Mouse (Mus musculus): ENCODE measurements at regions not wholly inside any gene's neighbourhood (a gene's known extent, or its start where the extent isn't known, plus 50 kb on each side); places are given as distances from the start of the nearest gene placed in this dataset.

DNA sequence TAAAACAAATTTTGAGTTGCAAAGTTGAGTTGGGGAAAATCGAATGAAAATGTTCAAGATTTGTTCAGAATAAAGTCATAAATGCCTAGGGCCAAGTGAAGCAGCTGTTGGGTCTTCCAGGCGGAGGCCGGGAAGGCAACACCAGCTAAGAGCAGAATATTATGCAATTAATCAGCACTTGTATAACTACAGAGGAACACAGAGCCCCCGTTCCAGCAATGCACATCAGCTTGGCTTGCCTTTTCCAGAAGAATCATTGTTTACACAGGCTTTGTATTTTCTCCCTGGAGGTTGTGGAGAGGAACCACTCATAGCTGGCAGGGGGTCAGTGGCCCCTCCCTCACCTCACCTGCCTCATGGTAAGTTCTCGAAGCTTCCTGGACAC lies 252.2 kb downstream of the Dmrt2 start:
- no peak overlapping the region for H3K4me3 ChIP-seq (ENCODE audit: control insufficient read depth, low read depth, low read length)
- no peaks in the 10 kb centered on the region for H3K27me3 ChIP-seq (ENCODE audit: control insufficient read depth, insufficient read depth, low read length)
- H3K36me3 ChIP-seq (ENCODE audit: control insufficient read depth, insufficient read depth, low read length): no peaks in the 10 kb centered on the region
- TF ChIP-seq CTCF (IDR thresholded peaks at IDR 0.05; ENCODE audit: control insufficient read depth, insufficient read depth, insufficient replicate concordance, low read depth, low read length): no peak
- TF ChIP-seq POLR2A (IDR thresholded peaks at IDR 0.05; ENCODE audit: control insufficient read depth, low read depth, low read length): no peak
- no peaks in the 10 kb centered on the region for H3K4me1 ChIP-seq (ENCODE audit: control insufficient read depth, insufficient read depth, low read length)
- no peak overlapping the region for H3K27ac ChIP-seq (ENCODE audit: control insufficient read depth, insufficient read depth, low read depth, low read length)

DNA sequence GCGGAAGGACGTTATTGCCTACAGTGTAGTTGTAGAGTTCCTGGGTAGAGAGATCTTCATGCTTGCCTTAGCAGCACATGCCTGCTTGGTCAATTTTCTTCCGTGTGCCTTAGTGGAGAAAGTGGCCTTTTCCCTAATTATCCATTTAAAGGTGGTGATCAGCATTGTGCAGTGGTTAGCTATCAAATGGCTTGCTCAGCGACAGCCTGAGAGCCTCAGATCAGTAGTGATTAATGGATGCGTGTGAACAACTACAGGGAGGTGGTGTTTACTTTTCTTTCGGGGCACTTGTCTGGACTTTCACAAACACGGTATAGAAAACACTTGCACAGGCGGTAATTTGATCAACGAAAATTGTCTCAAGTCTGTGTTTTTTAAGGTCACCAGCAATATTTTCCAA lies 255.0 kb downstream of the Dmrt2 start:
- Histone ChIP-seq H3K4me1 (ENCODE audit: control insufficient read depth, insufficient read depth, low read length) (no peaks in the 10 kb centered on the region), H3K36me3 (ENCODE audit: control insufficient read depth, insufficient read depth, low read length) (no peaks in the 10 kb centered on the region), H3K27ac (ENCODE audit: control insufficient read depth, insufficient read depth, low read depth, low read length) (no peak overlapping the region), H3K4me3 (ENCODE audit: control insufficient read depth, low read depth, low read length) (no peak overlapping the region), H3K27me3 (ENCODE audit: control insufficient read depth, insufficient read depth, low read length) (no peaks in the 10 kb centered on the region)
- TF ChIP-seq POLR2A (IDR thresholded peaks at IDR 0.05; ENCODE audit: control insufficient read depth, low read depth, low read length) (no peak), CTCF (IDR thresholded peaks at IDR 0.05; ENCODE audit: control insufficient read depth, insufficient read depth, insufficient replicate concordance, low read depth, low read length) (no peak)

DNA sequence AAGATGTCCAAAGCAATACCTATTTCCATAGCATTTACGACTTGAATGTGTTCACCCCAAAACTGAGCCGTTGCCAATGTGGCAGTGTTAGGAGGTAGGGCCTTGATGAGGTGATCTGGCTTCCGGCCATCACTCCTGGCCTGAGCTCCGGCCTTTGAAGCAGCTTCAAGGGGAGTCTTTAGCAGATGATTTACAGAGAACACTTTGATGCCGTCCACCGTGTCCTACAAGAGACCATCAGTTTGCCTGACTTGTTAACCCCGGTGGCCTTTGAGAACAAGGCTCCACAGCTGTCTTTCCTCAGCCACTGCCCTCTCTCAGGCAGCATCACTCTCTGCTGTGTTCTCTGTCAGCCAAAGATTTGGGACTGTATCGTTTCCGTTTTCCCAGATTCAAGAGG lies 265.1 kb downstream of the Dmrt2 start:
- H3K4me3 ChIP-seq (ENCODE audit: control insufficient read depth, low read depth, low read length): no peak overlapping the region
- H3K27me3 ChIP-seq (ENCODE audit: control insufficient read depth, insufficient read depth, low read length): no peaks in the 10 kb centered on the region
- H3K4me1 ChIP-seq (ENCODE audit: control insufficient read depth, insufficient read depth, low read length): no peaks in the 10 kb centered on the region
- H3K36me3 ChIP-seq (ENCODE audit: control insufficient read depth, insufficient read depth, low read length): no peaks in the 10 kb centered on the region
- H3K27ac ChIP-seq (ENCODE audit: control insufficient read depth, insufficient read depth, low read depth, low read length): no peak overlapping the region
- no peak for TF ChIP-seq CTCF (IDR thresholded peaks at IDR 0.05; ENCODE audit: control insufficient read depth, insufficient read depth, insufficient replicate concordance, low read depth, low read length)
- TF ChIP-seq POLR2A (IDR thresholded peaks at IDR 0.05; ENCODE audit: control insufficient read depth, low read depth, low read length): no peak

DNA sequence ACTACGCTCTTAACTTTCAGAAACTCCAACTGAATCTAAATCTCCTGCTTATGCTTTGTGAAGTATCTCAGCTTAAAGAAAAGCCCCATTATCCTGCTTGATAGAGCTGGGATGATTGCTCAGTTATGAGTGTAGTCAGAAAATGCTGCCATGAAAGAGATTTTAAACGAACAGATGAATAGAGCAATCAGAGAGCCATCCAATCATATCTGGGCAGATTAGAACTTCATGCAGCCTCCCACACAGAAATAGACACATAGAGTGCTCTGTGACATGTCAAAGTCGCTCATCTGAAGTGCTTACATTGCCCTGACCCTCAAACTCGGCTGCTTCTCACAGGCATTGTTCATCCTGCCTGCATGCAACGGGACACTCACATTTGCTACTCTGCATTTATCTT lies 299.0 kb downstream of the Dmrt2 start:
- TF ChIP-seq POLR2A (IDR thresholded peaks at IDR 0.05; ENCODE audit: control insufficient read depth, low read depth, low read length): no peak
- no peaks in the 10 kb centered on the region for H3K36me3 ChIP-seq (ENCODE audit: control insufficient read depth, insufficient read depth, low read length)
- H3K27me3 ChIP-seq (ENCODE audit: control insufficient read depth, insufficient read depth, low read length): no peaks in the 10 kb centered on the region
- H3K4me1 ChIP-seq (ENCODE audit: control insufficient read depth, insufficient read depth, low read length): no peaks in the 10 kb centered on the region
- H3K27ac ChIP-seq (ENCODE audit: control insufficient read depth, insufficient read depth, low read depth, low read length): no peak overlapping the region
- no peak overlapping the region for H3K4me3 ChIP-seq (ENCODE audit: control insufficient read depth, low read depth, low read length)

DNA sequence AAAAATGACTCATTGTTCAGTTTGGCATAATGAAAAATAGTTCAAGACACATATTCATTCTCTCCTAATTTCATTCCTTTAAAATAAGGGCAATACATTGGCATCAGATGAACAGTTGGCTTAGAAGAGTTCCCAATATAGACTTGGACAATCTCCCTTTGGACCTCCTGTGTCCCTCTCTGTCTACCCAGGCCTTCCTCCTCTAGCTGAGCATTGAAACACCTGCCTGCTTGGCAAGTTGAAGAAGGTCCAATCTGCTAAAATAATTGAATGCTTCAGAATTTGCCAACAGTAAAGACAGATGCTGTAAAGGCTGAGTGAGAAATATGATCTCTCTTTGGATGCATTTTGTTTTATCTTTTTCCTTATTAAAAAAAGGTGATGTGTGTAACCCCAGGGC lies 303.0 kb downstream of the Dmrt2 start:
- H3K36me3 ChIP-seq (ENCODE audit: control insufficient read depth, insufficient read depth, low read length): no peaks in the 10 kb centered on the region
- no peak overlapping the region for H3K4me3 ChIP-seq (ENCODE audit: control insufficient read depth, low read depth, low read length)
- H3K4me1 ChIP-seq (ENCODE audit: control insufficient read depth, insufficient read depth, low read length): no peaks in the 10 kb centered on the region
- no peak overlapping the region for H3K27ac ChIP-seq (ENCODE audit: control insufficient read depth, insufficient read depth, low read depth, low read length)
- H3K27me3 ChIP-seq (ENCODE audit: control insufficient read depth, insufficient read depth, low read length): no peaks in the 10 kb centered on the region
- TF ChIP-seq POLR2A (IDR thresholded peaks at IDR 0.05; ENCODE audit: control insufficient read depth, low read depth, low read length) (no peak), CTCF (IDR thresholded peaks at IDR 0.05; ENCODE audit: control insufficient read depth, insufficient read depth, insufficient replicate concordance, low read depth, low read length) (no peak)

DNA sequence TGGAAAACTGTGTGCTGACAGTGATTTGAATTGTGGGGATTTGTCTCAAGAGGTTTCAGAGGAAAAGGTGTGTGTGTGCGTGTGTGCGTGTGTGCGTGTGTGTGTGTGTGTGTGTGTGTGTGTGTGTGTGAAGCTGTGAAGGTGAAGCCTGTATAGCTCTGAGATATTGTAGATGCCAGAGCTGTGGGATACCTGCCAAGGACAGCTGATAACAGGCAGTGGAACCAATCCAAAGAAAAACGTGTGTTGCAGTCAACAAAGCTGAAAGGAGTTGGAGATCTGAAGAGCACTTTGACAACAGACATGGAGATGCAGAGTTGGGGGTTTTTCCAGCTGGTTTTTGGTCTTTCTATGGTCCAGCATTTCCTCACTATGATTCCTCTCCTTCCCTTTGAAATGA lies 308.1 kb downstream of the Dmrt2 start:
- H3K4me3 ChIP-seq (ENCODE audit: control insufficient read depth, low read depth, low read length): no peak overlapping the region
- no peak for TF ChIP-seq CTCF (IDR thresholded peaks at IDR 0.05; ENCODE audit: control insufficient read depth, insufficient read depth, insufficient replicate concordance, low read depth, low read length)
- no peak for TF ChIP-seq POLR2A (IDR thresholded peaks at IDR 0.05; ENCODE audit: control insufficient read depth, low read depth, low read length)
- no peak overlapping the region for H3K27ac ChIP-seq (ENCODE audit: control insufficient read depth, insufficient read depth, low read depth, low read length)
- no peaks in the 10 kb centered on the region for H3K36me3 ChIP-seq (ENCODE audit: control insufficient read depth, insufficient read depth, low read length)
- no peaks in the 10 kb centered on the region for H3K4me1 ChIP-seq (ENCODE audit: control insufficient read depth, insufficient read depth, low read length)
- no peaks in the 10 kb centered on the region for H3K27me3 ChIP-seq (ENCODE audit: control insufficient read depth, insufficient read depth, low read length)

DNA sequence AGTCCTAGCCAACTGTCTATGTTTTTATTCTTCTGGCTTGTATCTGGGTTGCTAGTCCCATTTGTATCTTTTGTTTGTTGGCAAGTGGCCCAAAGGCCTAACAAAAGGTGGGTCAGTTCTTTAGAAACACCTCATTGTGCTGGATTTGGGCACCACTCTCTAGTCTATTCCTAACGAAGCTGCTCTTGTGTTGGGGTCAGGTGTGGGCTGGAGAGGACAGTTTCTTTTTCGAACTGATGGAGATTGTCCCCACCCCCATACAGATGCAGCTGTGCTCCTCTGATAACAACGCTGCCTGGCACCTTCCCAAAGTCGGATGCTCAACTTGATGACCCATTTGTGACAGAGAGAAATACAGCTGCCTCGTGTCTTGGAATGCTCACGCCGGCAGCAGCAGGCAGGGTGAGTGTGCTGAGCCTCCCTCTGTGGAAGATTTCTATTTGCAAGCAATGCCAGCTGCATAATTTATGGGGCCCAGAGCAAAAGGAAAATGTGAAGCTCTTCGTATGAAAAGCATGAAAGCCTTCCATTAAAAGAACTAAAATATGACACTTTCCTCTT lies 342.5 kb downstream of the Dmrt2 start:
- Histone ChIP-seq H3K36me3 (ENCODE audit: control insufficient read depth, insufficient read depth, low read length) (no peaks in the 10 kb centered on the region), H3K4me1 (ENCODE audit: control insufficient read depth, insufficient read depth, low read length) (no peaks in the 10 kb centered on the region), H3K4me3 (ENCODE audit: control insufficient read depth, low read depth, low read length) (no peak overlapping the region), H3K27ac (ENCODE audit: control insufficient read depth, insufficient read depth, low read depth, low read length) (no peak overlapping the region), H3K27me3 (ENCODE audit: control insufficient read depth, insufficient read depth, low read length) (no peaks in the 10 kb centered on the region)
- no peak for TF ChIP-seq CTCF (IDR thresholded peaks at IDR 0.05; ENCODE audit: control insufficient read depth, insufficient read depth, insufficient replicate concordance, low read depth, low read length)
- no peak for TF ChIP-seq POLR2A (IDR thresholded peaks at IDR 0.05; ENCODE audit: control insufficient read depth, low read depth, low read length)

DNA sequence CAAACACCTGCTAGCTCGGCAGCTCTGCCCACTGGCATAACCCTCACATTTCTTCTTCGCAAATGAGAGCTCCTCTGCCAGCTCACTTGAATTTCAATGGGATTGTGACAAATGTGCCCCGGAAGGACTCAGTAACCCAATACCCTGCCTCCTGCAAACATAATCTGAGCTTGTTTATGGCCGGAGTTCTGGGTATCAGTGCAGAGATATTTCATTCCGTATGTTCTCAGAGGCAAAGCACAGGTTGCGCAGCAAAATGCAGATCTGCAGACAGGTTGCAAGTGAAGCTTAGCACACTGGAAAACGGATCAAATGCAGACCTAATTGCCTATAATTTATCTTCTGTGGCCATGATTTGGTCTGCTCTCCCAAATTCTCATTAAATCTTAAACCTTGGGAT lies 348.9 kb downstream of the Dmrt2 start:
- no peaks in the 10 kb centered on the region for H3K4me1 ChIP-seq (ENCODE audit: control insufficient read depth, insufficient read depth, low read length)
- no peaks in the 10 kb centered on the region for H3K36me3 ChIP-seq (ENCODE audit: control insufficient read depth, insufficient read depth, low read length)
- TF ChIP-seq POLR2A (IDR thresholded peaks at IDR 0.05; ENCODE audit: control insufficient read depth, low read depth, low read length) (no peak), CTCF (IDR thresholded peaks at IDR 0.05; ENCODE audit: control insufficient read depth, insufficient read depth, insufficient replicate concordance, low read depth, low read length) (no peak)
- no peak overlapping the region for H3K27ac ChIP-seq (ENCODE audit: control insufficient read depth, insufficient read depth, low read depth, low read length)
- no peak overlapping the region for H3K4me3 ChIP-seq (ENCODE audit: control insufficient read depth, low read depth, low read length)
- no peaks in the 10 kb centered on the region for H3K27me3 ChIP-seq (ENCODE audit: control insufficient read depth, insufficient read depth, low read length)

Measured in testis, adult 2 months (tissue).